Mouse (Mus musculus): ENCODE measurements around the gene Eps15l1. TPM values are rescaled to one million over a fixed set of nuclear protein-coding genes. Genes with fewer than 3 reads are reported as not detected.

The Eps15l1 gene
- polyA plus RNA-seq, 2 experiments from 2014 or later: 43.2 to 52.4 TPM

DNA sequence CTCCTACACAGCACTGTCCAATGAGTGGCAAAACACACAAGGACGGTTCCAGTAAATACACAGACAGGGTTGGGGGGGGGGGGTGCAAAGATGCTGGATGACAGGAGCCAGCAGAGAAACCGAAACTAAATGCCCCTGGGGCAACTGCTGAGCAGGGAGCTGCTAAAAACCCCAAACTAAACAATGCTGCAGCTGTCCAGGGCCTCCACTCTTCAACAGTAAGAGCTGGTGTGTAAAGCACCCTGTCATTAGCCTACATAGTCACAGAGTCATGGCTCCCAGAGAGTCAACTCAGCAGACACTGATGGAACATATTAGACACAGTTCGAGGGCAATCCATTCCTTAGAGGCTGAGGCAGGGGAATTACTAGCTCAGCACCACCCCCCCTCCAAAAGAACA, 11.8 kb downstream of the Eps15l1 start:
- peak; percentile 23 for ATAC-seq

DNA sequence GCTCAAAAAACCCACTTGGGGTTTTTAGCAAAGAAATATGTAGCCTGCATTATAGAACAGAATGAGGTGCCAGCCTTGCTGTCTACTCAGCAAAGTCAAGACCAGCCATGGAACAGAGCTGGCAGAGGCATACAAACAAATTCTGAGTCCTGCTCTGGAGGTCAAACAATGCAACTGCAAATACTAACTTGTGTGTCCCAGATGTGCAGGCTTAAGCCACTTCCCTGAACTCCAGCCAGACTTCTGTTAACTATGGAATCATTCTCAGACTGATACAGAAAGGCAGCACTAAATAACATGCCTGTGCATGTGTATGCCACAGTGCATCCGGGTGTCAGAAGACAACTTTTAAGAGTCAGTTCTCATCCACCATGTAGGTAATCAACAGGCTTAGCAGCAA, 13.4 kb downstream of the Eps15l1 start:
- ATAC-seq: no peak

DNA sequence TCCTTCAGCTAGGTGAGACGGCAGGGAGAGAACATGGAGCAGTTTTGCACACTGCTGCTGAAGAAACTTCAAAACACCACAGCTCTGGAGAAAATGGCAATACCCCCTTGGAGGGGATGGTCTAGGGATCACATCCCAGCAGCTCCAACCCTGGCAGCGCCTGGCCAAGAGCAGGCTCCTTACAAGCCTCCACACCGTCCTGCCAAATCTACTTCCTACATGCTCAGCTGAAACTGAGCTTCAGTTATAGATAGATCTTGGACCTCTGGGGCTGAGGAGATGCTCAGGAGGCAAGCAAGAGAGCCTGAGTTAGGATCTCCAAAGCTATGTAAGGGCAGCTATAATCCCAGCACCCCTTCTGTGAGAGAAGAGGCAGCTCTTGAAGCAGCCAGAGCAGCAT, 18.3 kb downstream of the Eps15l1 start:
- ATAC-seq: no peak

- ATAC-seq: no peak
These were observed 19.9 kb downstream of the Eps15l1 start for GRCm38 (mm10) chr8:72401381-72401780.

- no peak for ATAC-seq
These were observed 35.5 kb downstream of the Eps15l1 start for GRCm38 (mm10) chr8:72385737-72386136.

DNA sequence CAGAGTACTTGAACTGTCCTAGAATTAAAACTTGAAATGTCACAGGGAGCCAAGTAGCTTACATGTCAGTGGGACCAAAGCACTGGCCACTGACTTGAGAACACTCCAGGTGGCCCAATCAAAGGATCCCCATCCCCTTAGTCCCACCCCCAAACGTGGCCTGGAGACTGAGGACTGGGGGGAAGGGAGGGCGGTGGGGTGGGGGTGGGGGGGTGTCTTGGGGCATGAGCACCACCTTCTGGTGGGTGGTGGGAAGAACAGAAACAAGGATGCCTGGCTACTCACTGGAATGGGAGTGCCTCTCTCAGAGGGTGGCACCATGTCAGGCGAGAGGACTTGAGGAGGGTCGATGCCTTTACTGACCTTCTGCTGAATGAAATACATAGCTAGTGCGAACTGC, 38.9 kb downstream of the Eps15l1 start:
- no peak for ATAC-seq

GRCm38 (mm10) chr8:72380656-72381055, 40.6 kb downstream of the Eps15l1 start:
- no peak for ATAC-seq

- ATAC-seq: no peak
These were observed 44.4 kb downstream of the Eps15l1 start for GRCm38 (mm10) chr8:72376900-72377299.

- no peak for ATAC-seq
These were observed 45.0 kb downstream of the Eps15l1 start for GRCm38 (mm10) chr8:72376309-72376708.

GRCm38 (mm10) chr8:72375161-72375560, 46.1 kb downstream of the Eps15l1 start:
- ATAC-seq: no peak

- no peak for ATAC-seq
These were observed 48.9 kb downstream of the Eps15l1 start for GRCm38 (mm10) chr8:72372311-72372710.

GRCm38 (mm10) chr8:72371356-72371755, 49.9 kb downstream of the Eps15l1 start:
- ATAC-seq: no peak

- no peak for ATAC-seq
These were observed 54.8 kb downstream of the Eps15l1 start for GRCm38 (mm10) chr8:72366435-72366834.

DNA sequence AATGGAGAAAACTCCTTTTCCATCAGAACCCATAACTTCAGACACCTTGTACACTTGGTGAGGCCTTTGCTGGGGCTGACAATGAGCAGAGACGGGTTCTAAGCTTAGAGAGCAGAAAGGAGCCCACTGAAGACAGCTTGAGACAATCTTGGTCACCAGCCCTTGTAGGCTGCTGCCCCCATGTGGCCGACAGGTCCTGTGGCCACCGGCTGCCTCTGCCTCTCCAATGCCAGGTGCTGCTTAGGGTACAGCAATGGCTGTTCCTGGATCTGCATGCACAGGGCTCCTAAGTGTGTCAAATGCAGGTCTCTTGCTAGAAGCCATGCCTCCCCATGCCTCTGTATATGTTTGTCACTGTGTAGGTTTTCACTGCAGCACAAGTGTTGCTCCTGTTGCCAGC, 55.4 kb downstream of the Eps15l1 start:
- ATAC-seq: peak; percentile 57

DNA sequence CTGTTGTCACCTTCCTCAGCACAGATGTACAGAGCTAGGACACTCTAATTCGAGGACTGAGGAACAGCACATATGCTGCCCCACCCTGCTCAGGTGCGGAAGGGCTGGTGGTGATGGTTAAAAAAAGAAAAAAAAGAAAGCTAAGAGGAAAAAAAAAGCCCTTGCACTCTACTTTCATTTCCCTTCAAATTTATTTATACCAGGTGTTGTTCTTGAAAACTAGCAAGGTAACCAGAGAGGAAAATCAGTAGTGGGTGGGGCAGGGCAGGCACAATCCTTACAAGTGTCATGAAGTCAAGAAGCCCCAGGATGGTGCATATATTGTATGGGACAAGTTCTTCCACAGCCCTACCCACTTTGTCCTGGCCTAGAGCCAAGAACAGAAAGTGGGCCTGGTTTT, 56.2 kb downstream of the Eps15l1 start:
- ATAC-seq: peak; percentile 25

GRCm38 (mm10) chr8:72363457-72363856, 57.8 kb downstream of the Eps15l1 start:
- ATAC-seq: no peak

DNA sequence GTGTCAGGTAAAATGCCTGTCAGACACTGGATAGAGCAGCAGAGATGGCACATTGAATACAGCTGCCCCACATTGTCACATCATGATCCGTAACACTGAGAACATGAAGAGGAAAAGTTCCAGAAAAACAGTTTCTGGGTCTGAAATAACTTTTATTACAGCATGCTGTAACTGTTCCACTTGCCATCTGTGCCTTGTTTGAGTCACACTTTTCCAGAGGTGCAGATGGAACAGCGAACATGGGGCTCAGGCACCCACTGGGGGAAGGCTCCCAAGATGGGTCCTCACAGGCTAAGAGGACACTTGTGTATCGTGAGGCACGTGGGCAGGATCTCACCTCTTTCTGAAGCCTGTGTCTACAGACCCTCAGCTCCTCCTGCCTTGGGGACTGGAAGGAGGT, 58.5 kb downstream of the Eps15l1 start:
- no peak for ATAC-seq

DNA sequence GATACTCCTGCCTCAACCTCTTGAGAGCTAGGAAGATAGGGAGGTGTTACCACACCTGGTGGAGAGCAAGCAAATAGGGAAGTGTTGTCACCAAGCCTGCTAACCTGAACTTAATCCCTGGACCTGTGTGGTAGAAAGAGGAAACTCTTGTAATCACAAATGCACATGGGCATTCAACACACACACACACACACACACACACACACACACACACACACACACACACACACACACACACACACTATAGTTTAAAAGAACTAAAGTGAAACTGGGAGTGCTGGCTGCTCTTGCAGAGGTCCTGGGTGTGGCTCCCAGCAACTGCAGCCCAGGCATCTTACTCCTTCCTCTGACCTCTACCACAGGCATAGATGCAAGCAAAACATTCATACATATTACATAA, 61.1 kb downstream of the Eps15l1 start:
- peak; percentile 63 for ATAC-seq

DNA sequence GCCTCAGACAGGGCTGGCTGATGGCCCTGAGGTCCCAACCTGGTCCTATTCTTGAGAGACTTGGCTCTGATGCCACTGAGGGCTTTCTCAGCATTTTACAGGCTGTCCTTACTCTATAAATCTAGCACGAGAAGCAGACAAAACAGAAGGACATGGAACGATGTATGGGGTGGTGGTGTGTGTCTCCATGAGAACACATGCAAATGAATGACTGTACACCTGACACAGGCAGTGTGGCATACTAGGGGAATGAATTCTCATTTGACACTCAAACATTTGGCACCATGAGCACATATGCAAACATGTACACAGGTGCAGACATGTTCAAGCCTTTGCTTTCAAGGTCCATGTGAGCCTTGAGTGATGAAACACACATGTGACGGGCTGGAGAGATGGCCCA, 64.7 kb downstream of the Eps15l1 start:
- ATAC-seq: no peak

DNA sequence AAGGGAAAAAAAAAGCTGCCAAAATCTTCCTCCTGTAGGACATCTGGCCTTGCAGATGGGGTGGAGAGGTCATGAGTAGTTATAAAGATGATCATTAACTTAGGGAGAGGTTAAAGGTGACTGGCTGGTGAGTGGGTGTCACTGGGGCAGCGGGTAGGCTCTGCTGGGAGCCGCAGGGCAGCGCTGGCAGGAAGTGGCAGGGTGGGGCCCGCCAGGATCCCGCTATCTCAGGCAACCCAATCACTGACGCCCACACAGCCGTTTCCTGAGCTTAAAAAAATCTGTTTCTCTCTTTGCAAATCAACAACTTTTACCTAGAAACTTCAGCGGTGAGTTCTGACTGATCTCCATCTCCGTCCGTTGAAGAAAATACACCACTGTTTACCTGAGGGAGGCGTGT, 67.0 kb downstream of the Eps15l1 start:
- ATAC-seq: peak; percentile 68

DNA sequence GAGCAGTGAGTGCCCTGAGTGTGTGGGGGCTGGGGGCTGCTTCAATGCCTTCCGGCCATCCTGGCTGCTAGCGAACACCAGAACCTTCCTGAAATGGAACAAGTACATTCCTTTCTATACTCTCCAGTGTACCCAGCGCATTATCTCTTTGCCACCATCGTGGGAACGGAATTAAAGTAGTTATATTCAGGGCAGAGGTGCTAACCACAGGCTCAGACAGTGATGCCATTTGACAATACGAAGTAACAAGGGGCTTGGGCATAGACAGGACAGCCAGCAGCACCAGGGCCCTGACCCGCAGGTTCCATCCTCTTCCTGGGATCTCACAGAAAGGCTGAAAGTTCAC, 67.6 kb downstream of the Eps15l1 start:
- peak; percentile 5 for ATAC-seq

GRCm38 (mm10) chr8:72352951-72353699, 68.1 kb downstream of the Eps15l1 start:
- ATAC-seq: no peak

DNA sequence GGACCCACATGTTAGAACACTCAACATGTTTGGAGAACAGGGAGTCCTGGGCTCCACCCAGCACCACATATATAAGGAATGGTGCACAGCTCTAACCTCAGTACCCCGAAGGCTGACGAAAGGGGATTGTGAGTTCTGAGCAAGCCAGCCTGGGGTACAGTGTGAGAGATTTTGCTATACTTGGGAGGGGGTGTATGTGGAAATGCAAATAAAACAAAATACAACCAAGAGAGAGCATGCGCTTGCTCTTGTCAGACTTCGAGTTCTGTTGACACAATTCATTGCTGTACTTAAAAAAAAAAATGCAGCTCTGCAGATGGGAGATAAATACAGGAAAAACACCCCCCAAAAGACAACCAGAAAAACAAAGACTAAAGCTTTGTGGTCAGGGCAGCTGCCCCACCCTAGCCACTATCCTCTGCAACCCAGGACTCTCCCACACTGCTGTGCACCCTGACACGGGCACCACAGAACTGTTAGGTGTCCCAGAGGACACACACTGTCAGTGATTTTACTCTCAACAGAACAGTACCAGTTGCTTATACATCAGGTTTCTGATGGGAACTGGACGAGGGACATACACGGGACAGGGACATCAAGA, 69.8 kb downstream of the Eps15l1 start:
- ATAC-seq: no peak

DNA sequence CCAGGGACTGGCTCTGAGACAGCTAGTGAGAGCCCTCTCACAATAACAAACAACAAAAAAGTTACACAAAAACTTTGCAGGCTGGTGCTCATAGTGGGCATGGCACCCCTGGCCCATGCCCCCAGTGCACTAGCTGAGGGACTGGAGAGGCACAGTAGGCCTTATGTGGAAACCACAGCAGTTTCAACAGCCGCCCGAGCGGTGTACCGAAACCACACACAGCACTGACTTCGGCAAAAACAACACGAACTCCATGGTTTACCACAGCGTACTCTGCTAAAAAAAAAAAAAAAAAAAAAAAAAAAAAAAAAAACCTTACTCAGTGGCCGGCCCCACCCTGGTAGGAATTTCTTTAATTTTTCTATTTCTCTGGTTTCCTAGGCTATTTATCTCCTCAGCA, 70.5 kb downstream of the Eps15l1 start:
- peak; percentile 29 for ATAC-seq

- peak; percentile 6 for ATAC-seq
These were observed 71.4 kb downstream of the Eps15l1 start for GRCm38 (mm10) chr8:72349838-72350237.

Measured in activated CD4-positive, CD25-positive, alpha-beta regulatory T cell, adult 4 months (primary cell).